Mouse (Mus musculus) neutrophil, adult 5-6 weeks (primary cell): ENCODE data around the gene Rps6ka6. TPM values are rescaled to one million over a fixed set of nuclear protein-coding genes. Genes with fewer than 3 reads are reported as not detected.

Source experiments
- ATAC-seq: fragments of 151-379, 151-347 bp; 2 replicates; pipeline ENCODE4 v1.8.0; 2017; ENCODE audit warnings: mild to moderate bottlenecking, moderate TSS enrichment; ENCODE audit not compliant: insufficient number of reproducible peaks, poor library complexity, low FRiP score, severe bottlenecking; ENCODE audit errors: extremely low read depth
- total RNA-seq: library from RNA; stranded (forward); fragments of 200-1000 nt; gene quantifications from 2 replicates; pipeline ENCODE4 v1.2.3, GENCODE M21; 2017

The Rps6ka6 gene
- not detected in 2 replicates for total RNA-seq

- no peak for ATAC-seq
Observed at GRCm38 (mm10) chrX:111537859-111538258, at the start of gene Rps6ka6. Gene Rps6ka6 (minus strand): TSS chrX:111537959.

- ATAC-seq: no peak
Observed at GRCm38 (mm10) chrX:111577044-111577443, 39.3 kb upstream of the Rps6ka6 start.

- no peak for ATAC-seq
Observed at GRCm38 (mm10) chrX:111518206-111518605, 19.6 kb downstream of the Rps6ka6 start.

GRCm38 (mm10) chrX:111463565-111464093, 74.1 kb downstream of the Rps6ka6 start:
- ATAC-seq: no peak

- no peak for ATAC-seq
Observed at GRCm38 (mm10) chrX:111462833-111463564, 74.8 kb downstream of the Rps6ka6 start.

- no peak for ATAC-seq
Observed at GRCm38 (mm10) chrX:111462495-111462832, 75.3 kb downstream of the Rps6ka6 start.

- ATAC-seq: no peak
Observed at GRCm38 (mm10) chrX:111462092-111462491, 75.7 kb downstream of the Rps6ka6 start.

- no peak for ATAC-seq
Observed at GRCm38 (mm10) chrX:111460166-111460565, 77.6 kb downstream of the Rps6ka6 start.

GRCm38 (mm10) chrX:111436571-111436970, 101.2 kb downstream of the Rps6ka6 start:
- ATAC-seq: no peak

- ATAC-seq: no peak
Observed at GRCm38 (mm10) chrX:111414775-111415174, 123.0 kb downstream of the Rps6ka6 start.

- ATAC-seq: no peak
Observed at GRCm38 (mm10) chrX:111404816-111405215, 132.9 kb downstream of the Rps6ka6 start.

GRCm38 (mm10) chrX:111377020-111377419, 160.7 kb downstream of the Rps6ka6 start:
- ATAC-seq: no peak

- no peak for ATAC-seq
Observed at GRCm38 (mm10) chrX:111374177-111374576, 163.6 kb downstream of the Rps6ka6 start.

Other genes starting within 250 kb of the Rps6ka6 start
- gene Hdx, start 159.1 kb upstream of the Rps6ka6 start, total RNA-seq: not detected in 2 replicates